Mouse (Mus musculus) megakaryocyte, embryonic 14.5 days (primary cell): ENCODE results near the gene Pqbp1.

Experiments
- FLI1 ChIP-seq: IDR thresholded peaks from 2 replicates; pipeline ENCODE4 v1.6.1; 2012; ENCODE audit warnings: low read length, inconsistent platforms, mixed read lengths
- GATA1 ChIP-seq: IDR thresholded peaks from 3 replicates; pipeline ENCODE4 v1.6.1; 2012; ENCODE audit warnings: mixed read lengths, low read length, inconsistent platforms, borderline replicate concordance

DNA sequence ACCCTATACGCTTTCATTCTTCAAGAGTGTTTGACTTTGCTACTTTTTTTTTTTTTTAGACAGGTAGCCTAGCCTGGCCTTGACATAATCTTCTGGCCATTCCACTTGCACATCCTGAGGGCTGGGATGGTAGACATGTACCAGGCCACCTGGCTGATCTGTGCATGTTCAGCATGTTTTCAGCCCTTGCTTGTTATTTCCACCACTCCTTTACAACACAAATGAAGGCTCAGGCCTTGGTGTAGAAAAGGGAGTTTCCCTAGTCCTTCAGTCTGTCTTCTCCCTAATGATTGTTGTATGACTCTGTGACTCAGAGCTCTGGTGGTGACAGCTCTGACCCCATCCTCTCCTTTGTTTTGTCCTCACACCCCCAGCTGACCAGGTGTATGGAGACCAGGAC, 31.9 kb downstream of the Pqbp1 start:
- TF ChIP-seq GATA1 (no peak), FLI1 (no peak)
